Mouse (Mus musculus): ENCODE results near the gene Zfp692.

DNA sequence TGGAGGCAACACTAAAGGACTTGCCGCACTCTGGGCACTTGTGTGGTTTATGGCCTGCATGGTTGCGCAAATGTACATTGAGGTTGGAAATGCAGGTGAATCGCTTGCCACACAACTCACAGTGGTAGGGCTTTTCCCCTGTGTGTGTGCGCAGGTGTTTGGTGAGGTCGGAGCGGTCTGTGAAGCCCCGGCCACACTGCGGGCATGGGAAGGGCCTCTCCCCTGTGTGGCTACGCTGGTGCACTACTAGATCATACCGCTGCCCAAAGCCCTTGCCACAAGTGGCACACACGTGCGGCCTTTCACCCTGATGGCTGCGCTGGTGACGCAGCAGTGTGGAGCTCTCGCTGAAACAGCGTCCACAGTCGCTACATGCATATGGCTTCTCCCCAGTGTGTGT is 9.5 kb downstream of the Zfp692 start:
- TF ChIP-seq CTCF (IDR thresholded peaks at IDR 0.05; ENCODE audit: borderline replicate concordance, control insufficient read depth, extremely low read depth, insufficient read depth, low read length, poor library complexity): no peak
- TF ChIP-seq POLR2A (IDR thresholded peaks at IDR 0.05; ENCODE audit: control insufficient read depth, extremely low read depth, insufficient read depth, low read length, poor library complexity): no peak
